Mouse (Mus musculus): ENCODE measurements around the gene Glis3. TPM values are rescaled to one million over a fixed set of nuclear protein-coding genes. Genes with fewer than 3 reads are reported as not detected.

Gene Glis3
- polyA plus RNA-seq, 1 experiment from 2014 or later = 0.13 TPM

GRCm38 (mm10) chr19:28579724-28580375 lies 100.0 kb downstream of the Glis3 start:
- Histone ChIP-seq H3K9ac (no peak overlapping the region), H3K4me3 (replicated peaks) (no peak overlapping the region), H3K4me2 (no peak overlapping the region), H3K9me3 (replicated peaks) (no peaks in the 10 kb centered on the region), H3K4me1 (replicated peaks) (no peaks in the 10 kb centered on the region), H3K36me3 (no peaks in the 10 kb centered on the region), H3K27ac (no peak overlapping the region), H3K27me3 (no peaks in the 10 kb centered on the region)
- WGBS (ENCODE audit: insufficient replicate concordance) = 56% methylated on average over 14 of the region's 14 CpGs
- DNase-seq (no peak), ATAC-seq (ENCODE audit: low read depth) (no peak)

GRCm38 (mm10) chr19:28577023-28577422 lies 102.9 kb downstream of the Glis3 start:
- H3K4me2 ChIP-seq = no peak overlapping the region
- no peaks in the 10 kb centered on the region for H3K9me3 ChIP-seq (replicated peaks)
- ATAC-seq (ENCODE audit: low read depth) = no peak
- no peaks in the 10 kb centered on the region for H3K27me3 ChIP-seq
- DNase-seq = no peak
- H3K27ac ChIP-seq = no peak overlapping the region
- H3K4me1 ChIP-seq (replicated peaks) = no peaks in the 10 kb centered on the region
- H3K36me3 ChIP-seq = no peaks in the 10 kb centered on the region
- WGBS (ENCODE audit: insufficient replicate concordance) = 79% methylated on average over 12 of the region's 12 CpGs
- H3K9ac ChIP-seq = no peak overlapping the region
- H3K4me3 ChIP-seq (replicated peaks) = no peak overlapping the region

- Histone ChIP-seq H3K4me2 (no peak overlapping the region), H3K27me3 (no peaks in the 10 kb centered on the region), H3K4me3 (replicated peaks) (no peak overlapping the region), H3K27ac (no peak overlapping the region), H3K36me3 (no peaks in the 10 kb centered on the region), H3K9ac (no peak overlapping the region), H3K4me1 (replicated peaks) (no peaks in the 10 kb centered on the region), H3K9me3 (replicated peaks) (no peaks in the 10 kb centered on the region)
- DNase-seq (no peak), ATAC-seq (ENCODE audit: low read depth) (no peak)
- 64% methylated on average over 6 of the region's 6 CpGs for WGBS (ENCODE audit: insufficient replicate concordance)
These were observed 103.3 kb downstream of the Glis3 start for GRCm38 (mm10) chr19:28576619-28577018.

- ATAC-seq (ENCODE audit: low read depth) (no peak), DNase-seq (no peak)
- 77% methylated on average over 3 of the region's 3 CpGs for WGBS (ENCODE audit: insufficient replicate concordance)
- no peak overlapping the region for H3K27ac ChIP-seq
- H3K4me3 ChIP-seq (replicated peaks) = no peak overlapping the region
- H3K36me3 ChIP-seq = no peaks in the 10 kb centered on the region
- H3K27me3 ChIP-seq = no peaks in the 10 kb centered on the region
- H3K9ac ChIP-seq = no peak overlapping the region
- no peaks in the 10 kb centered on the region for H3K4me1 ChIP-seq (replicated peaks)
- no peak overlapping the region for H3K4me2 ChIP-seq
- no peaks in the 10 kb centered on the region for H3K9me3 ChIP-seq (replicated peaks)
These were observed 106.2 kb downstream of the Glis3 start for GRCm38 (mm10) chr19:28573641-28574040.

GRCm38 (mm10) chr19:28569856-28570255 lies 110.0 kb downstream of the Glis3 start:
- WGBS (ENCODE audit: insufficient replicate concordance) = 66% methylated on average over 3 of the region's 3 CpGs
- no peaks in the 10 kb centered on the region for H3K36me3 ChIP-seq
- H3K4me2 ChIP-seq = no peak overlapping the region
- no peaks in the 10 kb centered on the region for H3K4me1 ChIP-seq (replicated peaks)
- ATAC-seq (ENCODE audit: low read depth) = no peak
- no peaks in the 10 kb centered on the region for H3K27me3 ChIP-seq
- H3K9me3 ChIP-seq (replicated peaks) = no peaks in the 10 kb centered on the region
- no peak for DNase-seq
- no peak overlapping the region for H3K4me3 ChIP-seq (replicated peaks)
- H3K9ac ChIP-seq = no peak overlapping the region
- no peak overlapping the region for H3K27ac ChIP-seq

GRCm38 (mm10) chr19:28567100-28567499 lies 112.8 kb downstream of the Glis3 start:
- DNase-seq (no peak), ATAC-seq (ENCODE audit: low read depth) (no peak)
- Histone ChIP-seq H3K36me3 (no peaks in the 10 kb centered on the region), H3K4me2 (no peak overlapping the region), H3K4me1 (replicated peaks) (no peaks in the 10 kb centered on the region), H3K9me3 (replicated peaks) (no peaks in the 10 kb centered on the region), H3K27me3 (no peaks in the 10 kb centered on the region), H3K4me3 (replicated peaks) (no peak overlapping the region), H3K9ac (no peak overlapping the region), H3K27ac (no peak overlapping the region)
- 27% methylated on average over 1 of the region's 1 CpGs for WGBS (ENCODE audit: insufficient replicate concordance)

- H3K4me2 ChIP-seq = no peak overlapping the region
- 24% methylated on average over 2 of the region's 2 CpGs for WGBS (ENCODE audit: insufficient replicate concordance)
These were observed 113.3 kb downstream of the Glis3 start for GRCm38 (mm10) chr19:28566554-28566953.

GRCm38 (mm10) chr19:28561697-28562002 lies 118.2 kb downstream of the Glis3 start:
- Histone ChIP-seq H3K4me1 (replicated peaks) (0 out of 2 replicates have a peak, but pooled peaks cover 2% of the 10 kb centered on the region), H3K4me3 (replicated peaks) (no peak overlapping the region), H3K27me3 (no peaks in the 10 kb centered on the region), H3K27ac (no peak overlapping the region), H3K4me2 (no peak overlapping the region), H3K9me3 (replicated peaks) (no peaks in the 10 kb centered on the region), H3K36me3 (no peaks in the 10 kb centered on the region), H3K9ac (no peak overlapping the region)
- ATAC-seq (ENCODE audit: low read depth) (no peak), DNase-seq (no peak)

More at GRCm38 (mm10) chr19:28566554-28566953, 113.3 kb downstream of the Glis3 start:
- DNase-seq = no peak
- no peak overlapping the region for H3K9ac ChIP-seq
- no peak overlapping the region for H3K4me3 ChIP-seq (replicated peaks)
- H3K27me3 ChIP-seq = no peaks in the 10 kb centered on the region
- ATAC-seq (ENCODE audit: low read depth) = no peak
- no peak overlapping the region for H3K27ac ChIP-seq
- no peaks in the 10 kb centered on the region for H3K4me1 ChIP-seq (replicated peaks)
- H3K36me3 ChIP-seq = no peaks in the 10 kb centered on the region
- no peaks in the 10 kb centered on the region for H3K9me3 ChIP-seq (replicated peaks)

- WGBS (ENCODE audit: insufficient replicate concordance) = 44% methylated on average over 8 of the region's 8 CpGs
- Histone ChIP-seq H3K9me3 (replicated peaks) (no peaks in the 10 kb centered on the region), H3K4me1 (replicated peaks) (0 out of 2 replicates have a peak, but pooled peaks cover 2% of the 10 kb centered on the region), H3K4me2 (no peak overlapping the region), H3K9ac (no peak overlapping the region), H3K36me3 (no peaks in the 10 kb centered on the region), H3K27ac (no peak overlapping the region), H3K4me3 (replicated peaks) (no peak overlapping the region), H3K27me3 (no peaks in the 10 kb centered on the region)
- DNase-seq (no peak), ATAC-seq (ENCODE audit: low read depth) (no peak)
These were observed 118.8 kb downstream of the Glis3 start for GRCm38 (mm10) chr19:28560801-28561696.

- Histone ChIP-seq H3K9me3 (replicated peaks) (no peaks in the 10 kb centered on the region), H3K4me1 (replicated peaks) (0 out of 2 replicates have a peak, but pooled peaks cover 2% of the 10 kb centered on the region), H3K4me2 (no peak overlapping the region), H3K9ac (no peak overlapping the region), H3K36me3 (no peaks in the 10 kb centered on the region), H3K27me3 (no peaks in the 10 kb centered on the region), H3K27ac (no peak overlapping the region), H3K4me3 (replicated peaks) (no peak overlapping the region)
- 60% methylated on average over 7 of the region's 7 CpGs for WGBS (ENCODE audit: insufficient replicate concordance)
- DNase-seq (no peak), ATAC-seq (ENCODE audit: low read depth) (no peak)
These were observed 120.0 kb downstream of the Glis3 start for GRCm38 (mm10) chr19:28559836-28560235.

- H3K27ac ChIP-seq = no peak overlapping the region
- H3K27me3 ChIP-seq = no peaks in the 10 kb centered on the region
- H3K36me3 ChIP-seq = no peaks in the 10 kb centered on the region
- DNase-seq = no peak
- 63% methylated on average over 10 of the region's 10 CpGs for WGBS (ENCODE audit: insufficient replicate concordance)
- no peak overlapping the region for H3K9ac ChIP-seq
- H3K4me2 ChIP-seq = no peak overlapping the region
- H3K9me3 ChIP-seq (replicated peaks) = no peaks in the 10 kb centered on the region
- H3K4me3 ChIP-seq (replicated peaks) = no peak overlapping the region
- ATAC-seq (ENCODE audit: low read depth) = no peak
- 0 out of 2 replicates have a peak, but pooled peaks cover 2% of the 10 kb centered on the region for H3K4me1 ChIP-seq (replicated peaks)
These were observed 120.5 kb downstream of the Glis3 start for GRCm38 (mm10) chr19:28559400-28559799.

Measured in liver, embryonic 13.5 days (tissue).